Mouse (Mus musculus): Measurements from ENCODE around the gene Arhgef39. TPM values are rescaled to one million over a fixed set of nuclear protein-coding genes. Genes with fewer than 3 reads are reported as not detected.

Arhgef39 gene
- polyA plus RNA-seq, 1 experiment from 2014 or later, result 46.1 TPM

DNA sequence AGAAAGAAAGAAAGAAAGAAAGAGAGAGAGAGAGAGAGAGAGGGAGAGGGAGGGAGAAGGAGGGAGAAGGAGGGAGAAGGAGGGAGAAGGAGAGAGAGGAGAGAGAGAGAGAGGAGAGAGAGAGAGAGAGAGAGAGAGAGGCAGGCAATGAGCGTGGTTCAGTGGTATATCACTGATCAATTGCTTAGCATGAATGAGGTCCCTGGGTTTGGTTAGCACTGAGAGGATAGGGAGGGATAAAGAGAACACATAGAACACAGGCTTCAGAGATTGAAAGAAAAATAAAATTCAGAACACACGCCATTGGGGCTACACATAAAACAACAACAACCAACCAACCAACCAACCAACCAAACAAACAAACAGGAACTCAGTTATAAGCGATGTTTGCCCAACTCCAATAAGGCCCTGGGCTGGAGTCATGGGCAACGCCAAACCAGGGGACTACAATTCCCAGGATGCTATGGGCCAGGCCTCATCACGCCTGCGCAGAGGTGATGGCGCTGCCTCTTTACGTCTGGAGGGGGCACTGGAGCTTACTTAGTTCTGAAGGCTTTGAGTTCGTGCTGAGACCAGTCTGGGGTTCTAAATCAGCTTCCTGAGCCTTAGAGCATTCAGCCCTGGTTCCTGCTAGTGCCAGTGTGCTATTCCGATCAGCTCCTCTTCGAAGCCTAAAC, 21.5 kb downstream of the Arhgef39 start:
- H3K9ac ChIP-seq (ENCODE audit: low read length), result peak overlapping the region; percentile 65
- no peaks in the 10 kb centered on the region; the same call in 1 of the 2 replicates for H3K4me1 ChIP-seq (ENCODE audit: control insufficient read depth, insufficient read depth, low read length)
- peak; percentile 94 for ATAC-seq (ENCODE audit: insufficient read depth, low FRiP score)
- H3K4me3 ChIP-seq (replicated peaks; ENCODE audit: low read length), result peak overlapping the region; percentile 38
- WGBS, result 11% methylated on average over 11 of the region's 11 CpGs
- no peaks in the 10 kb centered on the region for H3K9me3 ChIP-seq (replicated peaks; ENCODE audit: control insufficient read depth, low read length)
- H3K36me3 ChIP-seq (ENCODE audit: control insufficient read depth, insufficient read depth, low read length), result no peaks in the 10 kb centered on the region
- peak overlapping the region; percentile 55 for H3K4me2 ChIP-seq (ENCODE audit: low read depth, low read length)
- no peaks in the 10 kb centered on the region for H3K27me3 ChIP-seq (ENCODE audit: control insufficient read depth, insufficient read depth, low read length)
- H3K27ac ChIP-seq (ENCODE audit: low read length), result peak overlapping the region; percentile 13; the same call in 1 of the 2 replicates

DNA sequence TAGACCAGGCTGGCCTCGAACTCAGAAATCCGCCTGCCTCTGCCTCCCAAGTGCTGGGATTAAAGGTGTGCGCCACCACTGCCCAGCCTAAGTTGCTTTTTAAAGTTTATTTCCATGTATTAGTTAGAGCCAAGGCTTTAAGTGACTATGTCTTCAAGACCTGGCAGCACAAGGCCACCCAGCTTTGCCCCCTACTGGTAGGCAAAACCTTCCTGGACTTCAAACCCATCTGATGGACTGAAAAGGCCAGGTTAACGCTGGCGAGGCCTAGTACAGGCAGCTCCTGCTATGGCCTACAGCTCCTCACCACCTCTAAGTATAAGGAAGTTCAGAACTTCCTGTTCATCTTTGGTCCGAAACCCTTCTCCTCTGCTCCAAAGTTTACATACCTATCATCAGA, 22.9 kb downstream of the Arhgef39 start:
- Histone ChIP-seq H3K4me3 (replicated peaks; ENCODE audit: low read length) (no peak overlapping the region), H3K4me1 (ENCODE audit: control insufficient read depth, insufficient read depth, low read length) (no peaks in the 10 kb centered on the region; the same call in 1 of the 2 replicates), H3K9ac (ENCODE audit: low read length) (no peak overlapping the region), H3K27me3 (ENCODE audit: control insufficient read depth, insufficient read depth, low read length) (no peaks in the 10 kb centered on the region), H3K9me3 (replicated peaks; ENCODE audit: control insufficient read depth, low read length) (no peaks in the 10 kb centered on the region), H3K4me2 (ENCODE audit: low read depth, low read length) (no peak overlapping the region), H3K27ac (ENCODE audit: low read length) (no peak overlapping the region), H3K36me3 (ENCODE audit: control insufficient read depth, insufficient read depth, low read length) (no peaks in the 10 kb centered on the region)
- 79% methylated on average over 6 of the region's 6 CpGs for WGBS
- no peak for ATAC-seq (ENCODE audit: insufficient read depth, low FRiP score)

- H3K4me2 ChIP-seq (ENCODE audit: low read depth, low read length), result no peak overlapping the region
- WGBS, result 74% methylated on average over 1 of the region's 1 CpGs
- H3K27me3 ChIP-seq (ENCODE audit: control insufficient read depth, insufficient read depth, low read length), result no peaks in the 10 kb centered on the region
- ATAC-seq (ENCODE audit: insufficient read depth, low FRiP score), result no peak
- H3K9ac ChIP-seq (ENCODE audit: low read length), result no peak overlapping the region
- no peaks in the 10 kb centered on the region for H3K36me3 ChIP-seq (ENCODE audit: control insufficient read depth, insufficient read depth, low read length)
- H3K9me3 ChIP-seq (replicated peaks; ENCODE audit: control insufficient read depth, low read length), result no peaks in the 10 kb centered on the region
- H3K4me3 ChIP-seq (replicated peaks; ENCODE audit: low read length), result no peak overlapping the region
- no peaks in the 10 kb centered on the region; the same call in 1 of the 2 replicates for H3K4me1 ChIP-seq (ENCODE audit: control insufficient read depth, insufficient read depth, low read length)
- H3K27ac ChIP-seq (ENCODE audit: low read length), result no peak overlapping the region
These were observed 25.9 kb downstream of the Arhgef39 start for GRCm38 (mm10) chr4:43473636-43474035.

- H3K36me3 ChIP-seq (ENCODE audit: control insufficient read depth, insufficient read depth, low read length), result no peaks in the 10 kb centered on the region
- no peaks in the 10 kb centered on the region for H3K4me1 ChIP-seq (ENCODE audit: control insufficient read depth, insufficient read depth, low read length)
- no peaks in the 10 kb centered on the region for H3K27me3 ChIP-seq (ENCODE audit: control insufficient read depth, insufficient read depth, low read length)
- no peak overlapping the region for H3K27ac ChIP-seq (ENCODE audit: low read length)
- H3K4me3 ChIP-seq (replicated peaks; ENCODE audit: low read length), result no peak overlapping the region
- no peak overlapping the region for H3K4me2 ChIP-seq (ENCODE audit: low read depth, low read length)
- 86% methylated on average over 10 of the region's 10 CpGs for WGBS
- no peak for ATAC-seq (ENCODE audit: insufficient read depth, low FRiP score)
- no peaks in the 10 kb centered on the region for H3K9me3 ChIP-seq (replicated peaks; ENCODE audit: control insufficient read depth, low read length)
- H3K9ac ChIP-seq (ENCODE audit: low read length), result no peak overlapping the region
These were observed 29.2 kb downstream of the Arhgef39 start for GRCm38 (mm10) chr4:43470301-43470700.

DNA sequence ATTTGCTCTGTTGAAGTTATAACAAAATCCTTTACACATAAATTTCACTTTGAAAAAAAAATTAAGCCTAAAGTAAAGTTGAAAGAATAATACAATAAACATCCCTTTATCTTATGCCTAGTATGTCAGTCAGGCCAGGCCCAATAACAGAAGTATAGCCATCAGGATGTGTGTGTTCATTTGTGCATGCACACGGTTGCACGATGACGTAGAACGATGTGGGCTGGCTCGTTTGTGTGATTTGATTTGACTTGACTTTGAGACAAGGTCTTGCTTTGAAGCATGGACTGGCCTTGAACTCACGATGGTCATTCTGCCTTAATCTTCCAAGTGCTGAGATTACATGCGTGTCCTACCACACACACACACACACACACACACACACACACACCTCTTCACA, 32.6 kb downstream of the Arhgef39 start:
- H3K9me3 ChIP-seq (replicated peaks; ENCODE audit: control insufficient read depth, low read length), result no peaks in the 10 kb centered on the region
- no peak overlapping the region for H3K27ac ChIP-seq (ENCODE audit: low read length)
- no peaks in the 10 kb centered on the region for H3K4me1 ChIP-seq (ENCODE audit: control insufficient read depth, insufficient read depth, low read length)
- H3K9ac ChIP-seq (ENCODE audit: low read length), result no peak overlapping the region
- H3K27me3 ChIP-seq (ENCODE audit: control insufficient read depth, insufficient read depth, low read length), result no peaks in the 10 kb centered on the region
- 80% methylated on average over 7 of the region's 7 CpGs for WGBS
- no peak overlapping the region for H3K4me3 ChIP-seq (replicated peaks; ENCODE audit: low read length)
- ATAC-seq (ENCODE audit: insufficient read depth, low FRiP score), result no peak
- H3K36me3 ChIP-seq (ENCODE audit: control insufficient read depth, insufficient read depth, low read length), result no peaks in the 10 kb centered on the region
- H3K4me2 ChIP-seq (ENCODE audit: low read depth, low read length), result no peak overlapping the region

GRCm38 (mm10) chr4:43465935-43466334, 33.6 kb downstream of the Arhgef39 start:
- Histone ChIP-seq H3K9ac (ENCODE audit: low read length) (no peak overlapping the region), H3K4me2 (ENCODE audit: low read depth, low read length) (no peak overlapping the region), H3K27ac (ENCODE audit: low read length) (no peak overlapping the region), H3K9me3 (replicated peaks; ENCODE audit: control insufficient read depth, low read length) (no peaks in the 10 kb centered on the region), H3K4me3 (replicated peaks; ENCODE audit: low read length) (no peak overlapping the region), H3K4me1 (ENCODE audit: control insufficient read depth, insufficient read depth, low read length) (no peaks in the 10 kb centered on the region), H3K36me3 (ENCODE audit: control insufficient read depth, insufficient read depth, low read length) (no peaks in the 10 kb centered on the region), H3K27me3 (ENCODE audit: control insufficient read depth, insufficient read depth, low read length) (no peaks in the 10 kb centered on the region)
- 82% methylated on average over 6 of the region's 6 CpGs for WGBS
- ATAC-seq (ENCODE audit: insufficient read depth, low FRiP score), result no peak

GRCm38 (mm10) chr4:43463102-43463501, 36.4 kb downstream of the Arhgef39 start:
- Histone ChIP-seq H3K4me1 (ENCODE audit: control insufficient read depth, insufficient read depth, low read length) (no peaks in the 10 kb centered on the region), H3K4me3 (replicated peaks; ENCODE audit: low read length) (no peak overlapping the region), H3K4me2 (ENCODE audit: low read depth, low read length) (no peak overlapping the region), H3K36me3 (ENCODE audit: control insufficient read depth, insufficient read depth, low read length) (no peaks in the 10 kb centered on the region), H3K9ac (ENCODE audit: low read length) (no peak overlapping the region), H3K27ac (ENCODE audit: low read length) (no peak overlapping the region), H3K9me3 (replicated peaks; ENCODE audit: control insufficient read depth, low read length) (no peaks in the 10 kb centered on the region), H3K27me3 (ENCODE audit: control insufficient read depth, insufficient read depth, low read length) (no peaks in the 10 kb centered on the region)
- WGBS, result 87% methylated on average over 5 of the region's 5 CpGs
- ATAC-seq (ENCODE audit: insufficient read depth, low FRiP score), result no peak

GRCm38 (mm10) chr4:43457124-43457523, 42.4 kb downstream of the Arhgef39 start:
- H3K27me3 ChIP-seq (ENCODE audit: control insufficient read depth, insufficient read depth, low read length), result peaks cover 11% of the 10 kb centered on the region
- H3K9ac ChIP-seq (ENCODE audit: low read length), result no peak overlapping the region
- no peak overlapping the region for H3K4me3 ChIP-seq (replicated peaks; ENCODE audit: low read length)
- H3K4me2 ChIP-seq (ENCODE audit: low read depth, low read length), result no peak overlapping the region
- H3K4me1 ChIP-seq (ENCODE audit: control insufficient read depth, insufficient read depth, low read length), result peaks cover 15% of the 10 kb centered on the region
- no peaks in the 10 kb centered on the region for H3K9me3 ChIP-seq (replicated peaks; ENCODE audit: control insufficient read depth, low read length)
- H3K36me3 ChIP-seq (ENCODE audit: control insufficient read depth, insufficient read depth, low read length), result no peaks in the 10 kb centered on the region
- no peak overlapping the region for H3K27ac ChIP-seq (ENCODE audit: low read length)
- no peak for ATAC-seq (ENCODE audit: insufficient read depth, low FRiP score)
- WGBS, result 21% methylated on average over 8 of the region's 8 CpGs

DNA sequence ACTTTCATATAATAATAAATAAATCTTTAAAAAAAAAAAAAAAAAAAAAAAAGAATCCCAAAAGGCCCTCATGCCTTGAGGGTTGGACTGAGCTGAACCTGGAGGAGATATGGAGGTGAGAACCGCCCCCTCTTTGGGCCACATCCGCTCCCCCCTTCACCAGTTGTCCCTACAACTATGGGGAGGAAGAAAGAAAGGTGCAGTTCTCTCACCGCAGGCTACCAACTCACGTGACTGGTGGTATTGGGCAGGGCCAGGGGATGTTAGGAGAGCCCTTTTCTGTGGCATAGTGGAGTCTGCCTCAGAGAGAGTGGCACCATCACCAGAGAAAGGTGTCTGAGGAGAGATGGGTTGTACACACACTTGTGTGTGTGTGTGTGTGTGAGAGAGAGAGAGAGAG, 43.0 kb downstream of the Arhgef39 start:
- WGBS, result 35% methylated on average over 4 of the region's 4 CpGs
- no peak for ATAC-seq (ENCODE audit: insufficient read depth, low FRiP score)

More for the DNA sequence above, 43.0 kb downstream of the Arhgef39 start:
- H3K36me3 ChIP-seq (ENCODE audit: control insufficient read depth, insufficient read depth, low read length), result no peaks in the 10 kb centered on the region
- H3K9me3 ChIP-seq (replicated peaks; ENCODE audit: control insufficient read depth, low read length), result no peaks in the 10 kb centered on the region
- no peak overlapping the region for H3K9ac ChIP-seq (ENCODE audit: low read length)
- H3K4me2 ChIP-seq (ENCODE audit: low read depth, low read length), result no peak overlapping the region
- H3K27me3 ChIP-seq (ENCODE audit: control insufficient read depth, insufficient read depth, low read length), result peaks cover 13% of the 10 kb centered on the region
- peaks cover 15% of the 10 kb centered on the region for H3K4me1 ChIP-seq (ENCODE audit: control insufficient read depth, insufficient read depth, low read length)
- no peak overlapping the region for H3K27ac ChIP-seq (ENCODE audit: low read length)
- no peak overlapping the region for H3K4me3 ChIP-seq (replicated peaks; ENCODE audit: low read length)

All from stomach, embryonic 16.5 days (tissue).